Mouse (Mus musculus) stomach, embryonic 15.5 days (tissue): ENCODE results near the gene Cnnm3. TPM values are rescaled to one million over a fixed set of nuclear protein-coding genes. Genes with fewer than 3 reads are reported as not detected.
A peak's percentile ranks its signal among the peaks of the same experiment; 100 is the strongest.

Source experiments
- ATAC-seq: fragments of 200-750 bp; cut with Nextera tagmentation; 2 replicates; pipeline ENCODE4 v1.8.0; 2017; ENCODE audit warnings: low read depth, moderate number of reproducible peaks, moderate TSS enrichment; ENCODE audit not compliant: insufficient read depth, low FRiP score
- H3K27ac ChIP-seq: fragments of 300-500 bp; sonication (generic); 2 replicates; pipeline ENCODE4 v1.5.1; 2015; ENCODE audit warnings: mild to moderate bottlenecking, inconsistent platforms
- H3K27me3 ChIP-seq: fragments of 300-500 bp; sonication (generic); replicated peaks from 2 replicates; pipeline ENCODE4 v1.6.1; 2015; ENCODE audit warnings: inconsistent platforms
- H3K36me3 ChIP-seq: fragments of 300-500 bp; sonication (generic); 2 replicates; pipeline ENCODE4 v1.6.1; 2015; ENCODE audit warnings: inconsistent platforms
- H3K4me1 ChIP-seq: fragments of 300-500 bp; sonication (generic); 2 replicates; pipeline ENCODE4 v1.6.1; 2015; ENCODE audit warnings: inconsistent platforms
- H3K4me2 ChIP-seq: fragments of 300-500 bp; sonication (generic); 2 replicates; pipeline ENCODE4 v1.6.1; 2015; ENCODE audit warnings: mild to moderate bottlenecking, inconsistent platforms
- H3K4me3 ChIP-seq: fragments of 300-500 bp; sonication (generic); replicated peaks from 2 replicates; pipeline ENCODE4 v1.5.1; 2015; ENCODE audit warnings: inconsistent platforms
- H3K9ac ChIP-seq: fragments of 300-500 bp; sonication (generic); 2 replicates; pipeline ENCODE4 v1.6.1; 2015; ENCODE audit warnings: inconsistent platforms
- H3K9me3 ChIP-seq: fragments of 300-500 bp; sonication (generic); 2 replicates; pipeline ENCODE4 v1.6.1; 2016; ENCODE audit warnings: inconsistent platforms
- WGBS: fragments of 180-500 bp; shearing (Covaris S2); methylation state at CpG from one replicate; pipeline ENCODE4 v1.1.7; 2015; 5-methylcytosine and 5-hydroxymethylcytosine counted together
- microRNA-seq: library from miRNA; unstranded; fragments of <30 nt; microRNA quantifications from one replicate; pipeline ENCODE4, GENCODE M21; 2016
- polyA plus RNA-seq: library from polyadenylated mRNA; unstranded; fragments of >200 nt; fragmentation: Nextera tagmentation; extraction: Ambion mirVana; gene quantifications from 2 replicates; pipeline ENCODE4 v1.2.1, GENCODE M21; 2015

The Cnnm3 gene
- polyA plus RNA-seq, 1 experiment from 2014 or later, result 3.6 TPM

- Histone ChIP-seq H3K27ac (peak overlapping the region; percentile 85), H3K4me1 (peaks cover 55% of the 10 kb centered on the region), H3K36me3 (no peaks in the 10 kb centered on the region), H3K4me3 (no peak overlapping the region), H3K9ac (no peak overlapping the region), H3K4me2 (no peak overlapping the region), H3K9me3 (no peaks in the 10 kb centered on the region), H3K27me3 (no peaks in the 10 kb centered on the region)
- no peak for ATAC-seq
- 69% methylated on average over 8 of the region's 8 CpGs for WGBS
These were observed 61.9 kb downstream of the Cnnm3 start for GRCm38 (mm10) chr1:36573524-36573923.

- H3K4me2 ChIP-seq, result no peak overlapping the region
- peak overlapping the region; percentile 85 for H3K27ac ChIP-seq
- H3K9ac ChIP-seq, result 0 out of 2 replicates have a peak overlapping the region, but pooled peaks have one; percentile 2
- no peaks in the 10 kb centered on the region for H3K36me3 ChIP-seq
- peak; percentile 36; the same call in 1 of the 2 replicates for ATAC-seq
- no peaks in the 10 kb centered on the region for H3K27me3 ChIP-seq
- no peaks in the 10 kb centered on the region for H3K9me3 ChIP-seq
- H3K4me1 ChIP-seq, result peaks cover 49% of the 10 kb centered on the region
- WGBS, result 68% methylated on average over 5 of the region's 5 CpGs
- no peak overlapping the region for H3K4me3 ChIP-seq
These were observed 62.7 kb downstream of the Cnnm3 start for GRCm38 (mm10) chr1:36574196-36574955.

GRCm38 (mm10) chr1:36575347-36575746, 63.7 kb downstream of the Cnnm3 start:
- Histone ChIP-seq H3K9me3 (no peaks in the 10 kb centered on the region), H3K36me3 (no peaks in the 10 kb centered on the region), H3K4me3 (no peak overlapping the region), H3K4me1 (peaks cover 47% of the 10 kb centered on the region), H3K9ac (no peak overlapping the region), H3K27ac (0 out of 2 replicates have a peak overlapping the region, but pooled peaks have one; percentile 5), H3K27me3 (no peaks in the 10 kb centered on the region), H3K4me2 (no peak overlapping the region)
- 58% methylated on average over 6 of the region's 6 CpGs for WGBS
- no peak for ATAC-seq

DNA sequence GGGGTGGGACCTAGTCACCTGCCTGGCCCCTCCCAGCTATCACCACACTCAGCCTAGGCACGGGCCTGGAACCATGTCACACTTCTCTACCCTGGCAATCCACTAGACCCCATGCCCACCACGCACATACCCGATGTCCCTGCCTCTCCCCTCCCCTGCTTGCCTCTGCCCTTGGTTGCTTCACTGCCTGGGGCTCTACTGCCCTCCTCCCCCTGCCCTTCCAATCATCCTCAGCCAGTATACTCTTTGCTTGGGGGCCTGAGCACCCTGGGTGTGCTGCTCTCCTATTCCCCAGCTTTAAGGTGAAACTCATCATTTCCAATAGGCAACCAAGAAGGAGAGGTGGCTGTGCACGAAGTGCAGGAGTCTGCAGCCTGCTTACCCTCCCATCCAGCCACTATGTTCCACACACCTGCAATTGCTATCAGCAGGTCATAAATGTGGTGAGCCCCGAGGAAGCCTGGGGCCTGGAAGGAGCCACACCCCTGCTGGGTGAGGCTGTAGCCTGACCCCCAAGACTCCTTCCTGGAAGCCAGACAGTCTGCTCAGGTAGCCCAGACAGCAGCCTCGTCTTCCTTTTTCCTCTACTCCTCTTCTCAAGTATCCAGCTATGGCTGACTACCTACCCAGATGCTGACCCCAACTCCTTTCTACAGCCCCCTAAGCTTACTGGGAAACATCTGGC, 65.5 kb downstream of the Cnnm3 start:
- H3K27ac ChIP-seq, result 0 out of 2 replicates have a peak overlapping the region, but pooled peaks have one; percentile 41
- no peaks in the 10 kb centered on the region for H3K27me3 ChIP-seq
- H3K4me1 ChIP-seq, result peaks cover 56% of the 10 kb centered on the region
- no peak for ATAC-seq
- WGBS, result 61% methylated on average over 6 of the region's 6 CpGs
- no peak overlapping the region for H3K4me3 ChIP-seq
- no peak overlapping the region for H3K4me2 ChIP-seq
- no peaks in the 10 kb centered on the region for H3K36me3 ChIP-seq
- no peak overlapping the region for H3K9ac ChIP-seq
- H3K9me3 ChIP-seq, result no peaks in the 10 kb centered on the region

Small RNAs within 50 kb of the gene (microRNA-seq; reads per million reads assigned to microRNA genes)
- gene Gm47280, result not detected

Other genes with a start within 250 kb of the Cnnm3 start
- gene Neurl3, start 237.2 kb upstream of the Cnnm3 start, polyA plus RNA-seq, result 15.6 and 18.7 TPM in 2 replicates
- gene Arid5a, start 204.1 kb upstream of the Cnnm3 start, polyA plus RNA-seq, result 3.5 and 4.7 TPM in 2 replicates
- gene Kansl3, start 142.7 kb upstream of the Cnnm3 start, polyA plus RNA-seq, result 36.4 and 37.4 TPM in 2 replicates
- 0.84 and 0.91 TPM in 2 replicates for gene Fer1l5, start 139.6 kb upstream of the Cnnm3 start, polyA plus RNA-seq
- 41.8 and 42.1 TPM in 2 replicates for gene Lman2l, start 66.6 kb upstream of the Cnnm3 start, polyA plus RNA-seq
- 17.7 and 17.9 TPM in 2 replicates for gene Cnnm4, start 40.2 kb upstream of the Cnnm3 start, polyA plus RNA-seq
- 19.5 and 20.5 TPM in 2 replicates for gene Ankrd23, start 25.0 kb downstream of the Cnnm3 start, polyA plus RNA-seq
- not detected in 2 replicates for gene Gm42417, start 27.6 kb downstream of the Cnnm3 start, polyA plus RNA-seq
- gene Ankrd39, start 35.6 kb downstream of the Cnnm3 start, polyA plus RNA-seq, result 24.9 and 27.2 TPM in 2 replicates
- gene Sema4c, start 46.5 kb downstream of the Cnnm3 start, polyA plus RNA-seq, result 13.6 and 15.0 TPM in 2 replicates
- 0.68 and 0.96 TPM in 2 replicates for gene Fam178b, start 171.3 kb downstream of the Cnnm3 start, polyA plus RNA-seq
- gene Cox5b, start 179.6 kb downstream of the Cnnm3 start, polyA plus RNA-seq, result 638 and 681 TPM in 2 replicates
- 0.19 TPM in 1 of 2 replicates, not detected in the other for gene 4933424G06Rik, start 198.3 kb downstream of the Cnnm3 start, polyA plus RNA-seq
- gene Actr1b, start 202.6 kb downstream of the Cnnm3 start, polyA plus RNA-seq, result 85.4 and 96.2 TPM in 2 replicates
- 0.28 and 0.45 TPM in 2 replicates for gene Zap70, start 249.9 kb downstream of the Cnnm3 start, polyA plus RNA-seq